Mouse (Mus musculus) bone marrow, adult 2 months (tissue): ENCODE data around the gene Prkd1.

Experiments
- CTCF ChIP-seq: fragments of 200-500 bp; IDR thresholded peaks from 2 replicates; pipeline ENCODE4 v1.5.1; 2011; ENCODE audit warnings: low read length, control low read depth; ENCODE audit not compliant: control insufficient read depth, insufficient read depth
- POLR2A ChIP-seq: fragments of 200-500 bp; IDR thresholded peaks from 2 replicates; pipeline ENCODE4 v1.6.1; 2011; ENCODE audit warnings: low read depth, mild to moderate bottlenecking, control low read depth, low read length, borderline replicate concordance; ENCODE audit not compliant: control insufficient read depth

- TF ChIP-seq CTCF (no peak), POLR2A (no peak)
These were observed 60.6 kb downstream of the Prkd1 start for GRCm38 (mm10) chr12:50588137-50588761.
